10 mouse cellular contexts compared by ENCODE assay signal in genomic region chr2:165405351-165405750, GRCm38 (mm10). TPM values are rescaled to one million over a fixed set of nuclear protein-coding genes. Genes with fewer than 3 reads are reported as not detected.
A peak's percentile ranks its signal among the peaks of the same experiment; 100 is the strongest.
DNase-seq lines count a peak whose midpoint lies in the region; ATAC-seq and TF ChIP-seq lines count a peak whose summit lies in the region.
"Had no signal": no experiment of that assay in that cellular context is flagged by ENCODE, and none has a peak within 500 bp of the region (broad histone marks: within the 10 kb centered on the region; RNA-seq: fewer than 3 reads in every experiment).

No protein-coding gene starts in this region.

- no peak for TF ChIP-seq CTCF in kidney, adult 2 months (conservative IDR thresholded peaks at IDR 0.05; ENCODE audit: insufficient read depth, insufficient read length, low read depth, low read length)

- H3K4me2 ChIP-seq in liver, embryonic 15.5 days, result no peak overlapping the region
- H3K4me2 ChIP-seq in stomach, embryonic 15.5 days, result no peak overlapping the region

- no peak overlapping the region for H3K9ac ChIP-seq in liver, embryonic 15.5 days
- H3K9ac ChIP-seq in stomach, embryonic 15.5 days, result no peak overlapping the region

- WGBS in liver, embryonic 15.5 days (ENCODE audit: insufficient replicate concordance), result 12% methylated on average over 6 of the region's 6 CpGs
- 38% methylated on average over 6 of the region's 6 CpGs for WGBS in stomach, embryonic 15.5 days
- WGBS in kidney, adult 2 months, result 64% methylated on average over 6 of the region's 6 CpGs

- peak; percentile 45 for ATAC-seq in liver, embryonic 15.5 days (ENCODE audit: insufficient read depth)
- ATAC-seq in stomach, embryonic 15.5 days (ENCODE audit: insufficient read depth, low FRiP score, low read depth), result peak; percentile 48; the same call in 1 of the 2 replicates

- H3K36me3 ChIP-seq in liver, embryonic 15.5 days (replicated peaks), result no peaks in the 10 kb centered on the region
- no peaks in the 10 kb centered on the region for H3K36me3 ChIP-seq in stomach, embryonic 15.5 days
- no peaks in the 10 kb centered on the region for H3K36me3 ChIP-seq in kidney, adult 2 months (ENCODE audit: control insufficient read depth, insufficient read depth, low read length)

- H3K4me1 ChIP-seq in liver, embryonic 15.5 days (replicated peaks), result peaks cover 42% of the 10 kb centered on the region
- peaks cover 13% of the 10 kb centered on the region; the same call in 1 of the 2 replicates for H3K4me1 ChIP-seq in stomach, embryonic 15.5 days
- no peaks in the 10 kb centered on the region for H3K4me1 ChIP-seq in kidney, adult 2 months (ENCODE audit: control insufficient read depth, insufficient read depth, low read length)

- H3K4me3 ChIP-seq in liver, embryonic 15.5 days (replicated peaks), result no peak overlapping the region
- no peak overlapping the region for H3K4me3 ChIP-seq in stomach, embryonic 15.5 days (replicated peaks)
- H3K4me3 ChIP-seq in kidney, adult 2 months (ENCODE audit: insufficient read depth, low read depth, low read length), result no peak overlapping the region

- peak overlapping the region; percentile 72 for H3K27ac ChIP-seq in liver, embryonic 15.5 days (replicated peaks)
- H3K27ac ChIP-seq in stomach, embryonic 15.5 days, result peak overlapping the region; percentile 31; the same call in 1 of the 2 replicates
- H3K27ac ChIP-seq in kidney, adult 2 months (ENCODE audit: insufficient read depth, low read depth, low read length), result no peak overlapping the region

- TF ChIP-seq POLR2A in kidney, adult 2 months (IDR thresholded peaks at IDR 0.05; ENCODE audit: low read depth, low read length), result no peak

- no peaks in the 10 kb centered on the region for H3K9me3 ChIP-seq in liver, embryonic 15.5 days (replicated peaks)
- no peaks in the 10 kb centered on the region for H3K9me3 ChIP-seq in stomach, embryonic 15.5 days

- no peaks in the 10 kb centered on the region for H3K27me3 ChIP-seq in liver, embryonic 15.5 days
- no peaks in the 10 kb centered on the region for H3K27me3 ChIP-seq in stomach, embryonic 15.5 days (replicated peaks)
- no peaks in the 10 kb centered on the region for H3K27me3 ChIP-seq in kidney, adult 2 months (replicated peaks; ENCODE audit: control insufficient read depth, insufficient read depth, low read length)

- peak; percentile 61 to 77 for DNase-seq in left cerebral cortex, adult 18-20 months (ENCODE audit: low spot score in 2 of 2)
- no peak for DNase-seq in left cerebral cortex, adult 11 months (ENCODE audit: low spot score)
- DNase-seq in frontal cortex, adult 2 months (ENCODE audit: extremely low spot score in 1 of 2, low spot score in 1 of 2), result peak; percentile 62 to 82
- DNase-seq in urinary bladder, postnatal 14 days (ENCODE audit: low spot score), result no peak
- no peak for DNase-seq in gastrocnemius, adult 8-10 months (ENCODE audit: low spot score in 2 of 2)
- DNase-seq in kidney, adult 2 months, result no peak
- DNase-seq: cerebellum, postnatal 10 days had no signal

RNA-seq across cellular contexts. Expression of gene Ocstamp, which starts 5.1 kb away (rescaled TPM):
- total RNA-seq in left cerebral cortex, adult 18-20 months (2021), result not detected
- polyA plus RNA-seq in frontal cortex, adult 2 months (2012; rRNA removed), result 0.02 TPM in 2 replicates
- 4.1 and 5.2 TPM in 2 replicates for polyA plus RNA-seq in liver, embryonic 15.5 days (2015; fragmentation: Nextera tagmentation; extraction: Ambion mirVana)
- polyA plus RNA-seq in stomach, embryonic 15.5 days (2015; fragmentation: Nextera tagmentation; extraction: Ambion mirVana), result 0.37 and 0.59 TPM in 2 replicates
- under 1 TPM in 2 of 4 experiments, not detected in 2; 0.07 to 0.13 TPM for total RNA-seq in gastrocnemius, adult 8-10 months (2022)
- 0.09 and 0.11 TPM in 2 replicates for polyA plus RNA-seq in kidney, adult 2 months (2012; rRNA removed)
- polyA plus RNA-seq: neural tube, embryonic 11.5 days had no signal

RNA-seq across cellular contexts. Expression of gene Zfp334, which starts 17.3 kb away (rescaled TPM):
- 10 to 100 TPM; 16.1 to 17.4 TPM for total RNA-seq in left cerebral cortex, adult 18-20 months (2021)
- polyA plus RNA-seq in frontal cortex, adult 2 months (2012; rRNA removed), result 9.7 and 10.1 TPM in 2 replicates
- 0.97 and 1.3 TPM in 2 replicates for polyA plus RNA-seq in liver, embryonic 15.5 days (2015; fragmentation: Nextera tagmentation; extraction: Ambion mirVana)
- polyA plus RNA-seq in stomach, embryonic 15.5 days (2015; fragmentation: Nextera tagmentation; extraction: Ambion mirVana), result 5.6 TPM in 2 replicates
- total RNA-seq in gastrocnemius, adult 8-10 months (2022), result 1 to 10 TPM; 1.9 to 2.4 (median 2.2) TPM
- 1.1 and 1.2 TPM in 2 replicates for polyA plus RNA-seq in kidney, adult 2 months (2012; rRNA removed)

RNA-seq across cellular contexts. Expression of gene Zfp663, which starts 36.8 kb away (rescaled TPM):
- total RNA-seq in left cerebral cortex, adult 18-20 months (2021), result not detected
- 0.46 and 0.59 TPM in 2 replicates for polyA plus RNA-seq in frontal cortex, adult 2 months (2012; rRNA removed)
- polyA plus RNA-seq in liver, embryonic 15.5 days (2015; fragmentation: Nextera tagmentation; extraction: Ambion mirVana), result 0.06 TPM in 1 of 2 replicates, not detected in the other
- 0.64 and 0.66 TPM in 2 replicates for polyA plus RNA-seq in stomach, embryonic 15.5 days (2015; fragmentation: Nextera tagmentation; extraction: Ambion mirVana)
- total RNA-seq in gastrocnemius, adult 8-10 months (2022), result not detected
- not detected in 2 replicates for polyA plus RNA-seq in kidney, adult 2 months (2012; rRNA removed)

Comparison
In these comparisons a context has a peak if more than half of its experiments do, and no peak if none do; other contexts are left out.
1. DNase-seq: peak in left cerebral cortex, adult 18-20 months (2 of 2) and frontal cortex, adult 2 months (2 of 2); none in left cerebral cortex, adult 11 months (single experiment), urinary bladder, postnatal 14 days (single experiment), gastrocnemius, adult 8-10 months (0 of 2) and kidney, adult 2 months (single experiment).